Mouse (Mus musculus): ENCODE data around the gene Sohlh1. TPM values are rescaled to one million over a fixed set of nuclear protein-coding genes. Genes with fewer than 3 reads are reported as not detected.

Gene Sohlh1
- polyA plus RNA-seq, 1 experiment: not detected

DNA sequence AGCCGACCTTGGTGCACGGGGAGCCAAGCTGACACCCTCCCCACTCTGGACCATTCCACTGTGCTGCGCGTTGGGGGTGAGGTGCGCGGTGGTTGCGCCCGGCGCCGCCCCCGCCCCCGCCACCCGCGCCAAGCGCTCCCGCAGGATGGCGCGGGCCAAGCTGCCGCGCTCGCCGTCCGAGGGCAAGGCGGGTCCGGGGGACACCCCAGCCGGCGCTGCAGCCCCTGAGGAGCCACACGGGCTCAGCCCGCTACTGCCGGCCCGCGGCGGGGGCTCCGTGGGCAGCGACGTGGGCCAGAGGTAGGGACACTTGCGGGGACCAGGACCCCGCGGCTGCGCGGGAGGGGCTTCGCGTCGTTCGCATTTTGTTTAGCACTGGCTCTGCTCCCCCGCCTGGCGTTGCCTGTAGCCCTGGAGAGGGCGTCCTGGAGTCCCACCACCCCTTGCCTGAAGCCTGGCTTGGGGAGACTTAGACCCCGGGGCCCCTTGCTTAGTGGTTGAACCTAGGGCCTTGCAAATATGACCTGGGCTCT is 30.8 kb upstream of the Sohlh1 start:
- TF ChIP-seq CTCF (IDR thresholded peaks at IDR 0.05; ENCODE audit: borderline replicate concordance, insufficient read depth, low read depth, low read length) (no peak), POLR2A (IDR thresholded peaks at IDR 0.05; ENCODE audit: borderline replicate concordance, insufficient read depth, low read length) (peak; percentile 79)
- H3K27me3 ChIP-seq (ENCODE audit: control insufficient read depth, insufficient read depth, low read length): no peaks in the 10 kb centered on the region
- H3K4me1 ChIP-seq (ENCODE audit: control insufficient read depth, insufficient read depth, low read length): peaks cover 39% of the 10 kb centered on the region
- peak; percentile 87 to 89 for DNase-seq
- H3K4me3 ChIP-seq (replicated peaks; ENCODE audit: insufficient read depth, low read depth, low read length): peak overlapping the region; percentile 77
- peak overlapping the region; percentile 98 for H3K27ac ChIP-seq (ENCODE audit: insufficient read depth, low read length)
- under 1% methylated on average over 49 of the region's 49 CpGs for WGBS

DNA sequence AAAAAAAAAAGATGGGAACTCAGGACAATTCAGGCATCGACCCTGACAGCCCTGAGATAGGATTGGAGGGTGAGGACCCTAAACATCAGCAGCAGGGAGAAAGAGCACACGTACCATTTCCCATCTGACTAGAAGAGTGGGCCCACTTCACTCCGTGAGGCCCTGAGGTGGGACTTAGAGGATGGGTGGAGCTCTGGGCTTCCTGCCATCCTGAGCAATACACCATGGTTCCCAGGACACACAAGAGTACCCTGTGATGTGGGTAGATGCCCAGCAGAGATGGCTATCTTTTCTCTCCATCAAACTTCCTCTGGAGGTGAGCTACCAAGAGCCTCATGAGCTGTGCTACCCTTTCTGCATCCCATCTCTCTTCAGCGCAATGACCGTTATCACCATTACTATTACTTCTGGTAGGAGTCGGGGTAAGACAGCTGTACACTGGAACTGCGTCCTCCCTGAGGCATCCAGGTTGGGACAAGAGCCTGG is 30.2 kb upstream of the Sohlh1 start:
- Histone ChIP-seq H3K27me3 (ENCODE audit: control insufficient read depth, insufficient read depth, low read length) (no peaks in the 10 kb centered on the region), H3K27ac (ENCODE audit: insufficient read depth, low read length) (peak overlapping the region; percentile 95), H3K4me3 (replicated peaks; ENCODE audit: insufficient read depth, low read depth, low read length) (peak overlapping the region; percentile 72), H3K4me1 (ENCODE audit: control insufficient read depth, insufficient read depth, low read length) (peaks cover 35% of the 10 kb centered on the region)
- no peak for DNase-seq
- WGBS: 17% methylated on average over 7 of the region's 7 CpGs
- no peak; the same call in 1 of the 2 replicates for TF ChIP-seq POLR2A (IDR thresholded peaks at IDR 0.05; ENCODE audit: borderline replicate concordance, insufficient read depth, low read length)
- no peak for TF ChIP-seq CTCF (IDR thresholded peaks at IDR 0.05; ENCODE audit: borderline replicate concordance, insufficient read depth, low read depth, low read length)

DNA sequence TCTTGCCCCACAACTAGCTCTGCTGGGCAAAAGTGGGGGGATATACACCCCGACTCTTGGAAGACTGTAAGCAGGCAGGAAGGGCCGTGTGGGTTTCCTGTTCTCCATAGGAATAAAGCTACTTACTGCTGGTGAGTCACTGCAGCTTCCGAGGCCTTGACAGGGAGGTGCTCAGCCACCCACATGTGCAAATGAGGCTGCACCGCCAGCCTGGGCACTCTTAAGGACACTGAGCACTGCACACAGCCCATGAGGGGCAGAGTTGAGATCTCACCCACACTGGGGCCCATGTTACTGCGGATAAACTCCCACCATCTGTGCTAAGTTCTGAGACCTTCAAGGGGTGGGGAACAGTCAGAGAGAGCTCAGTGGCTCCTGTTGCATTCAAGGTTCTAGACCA is 19.6 kb upstream of the Sohlh1 start:
- DNase-seq: no peak
- H3K4me3 ChIP-seq (replicated peaks; ENCODE audit: insufficient read depth, low read depth, low read length): no peak overlapping the region
- H3K4me1 ChIP-seq (ENCODE audit: control insufficient read depth, insufficient read depth, low read length): peaks cover 30% of the 10 kb centered on the region
- 82% methylated on average over 5 of the region's 5 CpGs for WGBS
- H3K27ac ChIP-seq (ENCODE audit: insufficient read depth, low read length): no peak overlapping the region
- H3K27me3 ChIP-seq (ENCODE audit: control insufficient read depth, insufficient read depth, low read length): no peaks in the 10 kb centered on the region
- no peak for TF ChIP-seq POLR2A (IDR thresholded peaks at IDR 0.05; ENCODE audit: borderline replicate concordance, insufficient read depth, low read length)
- no peak for TF ChIP-seq CTCF (IDR thresholded peaks at IDR 0.05; ENCODE audit: borderline replicate concordance, insufficient read depth, low read depth, low read length)

DNA sequence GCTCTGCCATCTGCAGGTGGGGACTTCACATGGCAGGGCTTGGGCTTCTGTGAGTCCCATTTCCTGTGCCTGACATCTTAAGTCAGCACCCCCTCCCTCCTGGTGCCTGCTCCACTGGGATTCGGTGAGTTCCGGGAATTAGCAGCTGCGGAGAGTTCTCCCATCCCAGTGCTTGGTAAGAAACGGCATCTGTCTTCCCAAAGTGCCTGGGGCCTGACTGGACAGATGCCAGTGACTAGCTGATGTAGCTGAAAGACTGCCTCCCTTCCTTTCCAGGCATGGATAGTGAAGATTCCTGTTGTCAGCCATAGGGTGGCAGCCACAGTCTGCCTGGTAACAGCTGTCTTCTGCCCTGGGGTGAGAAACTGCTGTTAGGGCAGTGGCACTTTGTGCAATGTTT is 18.4 kb upstream of the Sohlh1 start:
- Histone ChIP-seq H3K27me3 (ENCODE audit: control insufficient read depth, insufficient read depth, low read length) (no peaks in the 10 kb centered on the region), H3K4me1 (ENCODE audit: control insufficient read depth, insufficient read depth, low read length) (peaks cover 32% of the 10 kb centered on the region), H3K27ac (ENCODE audit: insufficient read depth, low read length) (0 out of 2 replicates have a peak overlapping the region, but pooled peaks have one; percentile 10), H3K4me3 (replicated peaks; ENCODE audit: insufficient read depth, low read depth, low read length) (peak overlapping the region; percentile 6)
- no peak for TF ChIP-seq POLR2A (IDR thresholded peaks at IDR 0.05; ENCODE audit: borderline replicate concordance, insufficient read depth, low read length)
- TF ChIP-seq CTCF (IDR thresholded peaks at IDR 0.05; ENCODE audit: borderline replicate concordance, insufficient read depth, low read depth, low read length): peak; percentile 39; the same call in 1 of the 2 replicates
- peak; percentile 48 to 49 for DNase-seq
- WGBS: 6% methylated on average over 4 of the region's 4 CpGs

DNA sequence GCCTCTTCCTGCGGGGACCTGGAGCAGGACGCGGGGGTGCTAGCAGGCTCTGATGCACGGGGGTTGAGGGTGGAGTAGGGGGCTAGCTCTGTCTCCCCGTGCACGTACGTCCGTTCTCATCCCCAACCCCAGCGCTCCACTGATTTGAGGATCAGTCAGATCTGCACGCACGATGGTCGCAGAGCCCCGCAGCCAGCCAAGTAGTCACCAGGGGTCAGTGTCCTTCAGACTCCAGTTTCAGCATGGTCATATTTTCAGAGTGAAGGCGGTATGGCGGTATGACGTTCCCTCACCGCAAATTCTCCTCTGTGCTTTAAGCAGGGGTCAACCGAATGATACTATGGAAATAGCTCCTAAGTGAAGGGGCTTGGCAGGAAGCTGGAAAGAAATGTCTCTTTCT is 17.2 kb upstream of the Sohlh1 start:
- WGBS: 2% methylated on average over 18 of the region's 18 CpGs
- Histone ChIP-seq H3K4me1 (ENCODE audit: control insufficient read depth, insufficient read depth, low read length) (peaks cover 32% of the 10 kb centered on the region), H3K4me3 (replicated peaks; ENCODE audit: insufficient read depth, low read depth, low read length) (peak overlapping the region; percentile 64), H3K27ac (ENCODE audit: insufficient read depth, low read length) (peak overlapping the region; percentile 5; the same call in 1 of the 2 replicates), H3K27me3 (ENCODE audit: control insufficient read depth, insufficient read depth, low read length) (no peaks in the 10 kb centered on the region)
- peak in 1 of 2 experiments; percentile 51 for DNase-seq
- TF ChIP-seq POLR2A (IDR thresholded peaks at IDR 0.05; ENCODE audit: borderline replicate concordance, insufficient read depth, low read length): no peak
- TF ChIP-seq CTCF (IDR thresholded peaks at IDR 0.05; ENCODE audit: borderline replicate concordance, insufficient read depth, low read depth, low read length): no peak; the same call in 1 of the 2 replicates

DNA sequence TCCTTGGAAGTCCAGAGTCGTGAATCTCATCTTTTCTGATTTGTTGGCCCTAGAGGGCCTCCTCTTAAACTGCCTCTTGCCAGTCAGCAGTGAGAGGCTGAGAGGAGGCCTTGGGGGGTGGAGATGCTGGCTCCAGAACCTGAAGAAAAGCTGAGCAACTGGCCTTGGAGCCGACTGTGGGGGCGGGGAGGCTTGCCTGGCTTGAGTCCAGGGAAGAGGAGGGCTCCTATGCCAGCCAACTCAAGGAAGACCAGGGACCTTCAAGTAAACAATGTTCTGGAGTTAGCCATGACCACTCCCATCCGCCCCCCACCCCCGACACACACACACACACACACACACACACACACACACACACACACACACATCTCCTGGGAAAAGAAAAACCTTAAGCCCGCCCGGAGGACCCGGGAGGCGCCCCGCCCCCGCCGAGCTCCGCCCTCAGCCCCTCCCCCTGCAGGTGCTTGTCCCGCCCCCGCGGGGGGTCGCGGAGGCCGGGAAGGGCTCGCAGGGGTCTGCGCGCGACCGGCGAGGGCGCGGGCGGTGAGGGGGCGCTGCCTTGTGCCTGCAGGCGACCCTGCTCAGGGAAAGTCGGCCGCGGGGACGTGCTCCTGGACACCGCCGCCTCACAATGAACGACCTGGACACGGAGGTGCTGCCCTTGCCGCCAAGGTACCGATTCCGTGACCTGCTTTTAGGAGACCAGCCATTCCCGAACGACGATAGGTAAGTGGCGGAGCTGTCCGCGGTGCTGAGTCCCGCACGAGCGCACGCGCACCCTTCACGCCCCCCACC is 16.5 kb upstream of the Sohlh1 start, which contains the start of gene Kcnt1:
Kcnt1 (plus strand) TSS at position 398 of the 795 bp plus-strand sequence.
- Histone ChIP-seq H3K4me3 (replicated peaks; ENCODE audit: insufficient read depth, low read depth, low read length) (peak within 1 kb of the TSS; percentile 64), H3K27ac (ENCODE audit: insufficient read depth, low read length) (peak within 1 kb of the TSS; percentile 65), H3K4me1 (ENCODE audit: control insufficient read depth, insufficient read depth, low read length) (peaks cover 32% of the 10 kb centered on the region), H3K27me3 (ENCODE audit: control insufficient read depth, insufficient read depth, low read length) (no peaks in the 10 kb centered on the region)
- TF ChIP-seq CTCF (IDR thresholded peaks at IDR 0.05; ENCODE audit: borderline replicate concordance, insufficient read depth, low read depth, low read length) (no peak), POLR2A (IDR thresholded peaks at IDR 0.05; ENCODE audit: borderline replicate concordance, insufficient read depth, low read length) (no peak)
- under 1% methylated on average over 46 of the region's 53 CpGs for WGBS
- peak; percentile 67 to 72 for DNase-seq

DNA sequence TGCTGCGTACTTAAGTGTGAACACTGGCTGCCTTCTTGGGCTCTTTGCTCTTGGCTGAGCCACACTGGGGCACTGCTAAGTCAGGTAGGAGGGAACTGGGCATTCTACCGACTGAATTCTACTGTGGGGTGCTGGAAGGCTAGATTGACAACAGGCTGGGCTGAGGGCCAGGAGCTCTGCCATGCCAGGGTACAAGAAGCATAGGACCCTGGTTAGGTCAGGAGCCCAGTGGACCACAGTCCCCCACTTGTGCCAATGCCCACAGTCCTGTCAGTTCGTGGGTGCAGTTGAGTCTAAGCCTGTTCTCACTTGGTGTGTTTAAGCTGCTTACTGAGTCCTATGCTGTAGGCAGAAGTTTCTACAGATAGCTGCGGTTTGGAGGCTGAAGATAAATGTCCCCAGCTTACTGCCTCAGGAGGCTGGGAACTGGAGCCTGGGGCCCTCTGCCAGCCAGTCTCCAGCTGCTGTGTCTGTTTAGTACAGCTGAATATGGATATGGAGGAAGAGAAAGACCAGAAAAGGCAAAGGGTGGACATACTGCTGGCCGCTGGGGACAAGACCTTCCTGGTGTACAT is 15.7 kb upstream of the Sohlh1 start:
- Histone ChIP-seq H3K27me3 (ENCODE audit: control insufficient read depth, insufficient read depth, low read length) (no peaks in the 10 kb centered on the region), H3K27ac (ENCODE audit: insufficient read depth, low read length) (peak overlapping the region; percentile 65), H3K4me3 (replicated peaks; ENCODE audit: insufficient read depth, low read depth, low read length) (peak overlapping the region; percentile 64), H3K4me1 (ENCODE audit: control insufficient read depth, insufficient read depth, low read length) (peaks cover 32% of the 10 kb centered on the region)
- WGBS: 25% methylated on average over 5 of the region's 5 CpGs
- DNase-seq: peak in 1 of 2 experiments; percentile 38
- TF ChIP-seq POLR2A (IDR thresholded peaks at IDR 0.05; ENCODE audit: borderline replicate concordance, insufficient read depth, low read length) (no peak), CTCF (IDR thresholded peaks at IDR 0.05; ENCODE audit: borderline replicate concordance, insufficient read depth, low read depth, low read length) (no peak)

Data from cerebellum, adult 2 months (tissue).